Mouse (Mus musculus) erythroblast, adult 5-6 weeks (primary cell): Measurements from ENCODE around the gene Eef1g. TPM values are rescaled to one million over a fixed set of nuclear protein-coding genes. Genes with fewer than 3 reads are reported as not detected.

Source experiments
- ATAC-seq: replicated peaks from 2 replicates; pipeline ENCODE4 v1.8.0; 2016; ENCODE audit warnings: moderate number of reproducible peaks, mild to moderate bottlenecking, moderate TSS enrichment, inconsistent platforms; ENCODE audit not compliant: poor library complexity, low FRiP score, severe bottlenecking
- total RNA-seq, 2 experiments: library from RNA; stranded (forward) in 1 of 2; stranded (reverse) in 1 of 2; fragments of 150-400 nt in 1 of 2; fragments of 200-764, 138-1000 nt in 1 of 2; gene quantifications; 2 replicates each; pipeline versions ENCODE4 v1.2.3 to v1.2.4; 2015 to 2017; ENCODE audit warnings: low replicate concordance in 2 of 2

Gene Eef1g
- total RNA-seq, 2 experiments from 2014 or later = 105 to 213 TPM

- no peak for ATAC-seq
Observed at GRCm38 (mm10) chr19:8982303-8983149, 15.7 kb downstream of the Eef1g start.

GRCm38 (mm10) chr19:8983150-8983650, 16.4 kb downstream of the Eef1g start:
- no peak for ATAC-seq

- ATAC-seq = no peak
Observed at GRCm38 (mm10) chr19:8984255-8984868, 17.5 kb downstream of the Eef1g start.

GRCm38 (mm10) chr19:8985891-8986290, 19.1 kb downstream of the Eef1g start:
- no peak for ATAC-seq

GRCm38 (mm10) chr19:8987816-8988215, 21.0 kb downstream of the Eef1g start:
- ATAC-seq = no peak

GRCm38 (mm10) chr19:8988346-8989065, 21.7 kb downstream of the Eef1g start:
- ATAC-seq = no peak

- no peak for ATAC-seq
Observed at GRCm38 (mm10) chr19:8989066-8989566, 22.3 kb downstream of the Eef1g start, which contains the start of gene Ahnak. Ahnak (plus strand) TSS chr19:8989284.

- no peak for ATAC-seq
Observed at GRCm38 (mm10) chr19:8989567-8990431, 23.0 kb downstream of the Eef1g start.

GRCm38 (mm10) chr19:8990432-8991102, 23.7 kb downstream of the Eef1g start:
- ATAC-seq = no peak

- no peak for ATAC-seq
Observed at GRCm38 (mm10) chr19:8991245-8991870, 24.5 kb downstream of the Eef1g start.

- no peak for ATAC-seq
Observed at GRCm38 (mm10) chr19:8991871-8992735, 25.3 kb downstream of the Eef1g start.

- ATAC-seq = no peak; the same call in 1 of the 2 replicates
Observed at GRCm38 (mm10) chr19:8992769-8993624, 26.2 kb downstream of the Eef1g start.

- no peak for ATAC-seq
Observed at GRCm38 (mm10) chr19:8993625-8993912, 26.7 kb downstream of the Eef1g start.

- no peak for ATAC-seq
Observed at GRCm38 (mm10) chr19:8994813-8995607, 28.2 kb downstream of the Eef1g start.

GRCm38 (mm10) chr19:8996601-8997000, 29.8 kb downstream of the Eef1g start:
- ATAC-seq = no peak

GRCm38 (mm10) chr19:8997546-8997945, 30.7 kb downstream of the Eef1g start:
- ATAC-seq = no peak
